Mouse (Mus musculus) heart, embryonic 11.5 days (tissue): ENCODE results near the gene Pdzd7. TPM values are rescaled to one million over a fixed set of nuclear protein-coding genes. Genes with fewer than 3 reads are reported as not detected.

ENCODE experiments used
- ATAC-seq: fragments of 200-750 bp; cut with Nextera tagmentation; replicated peaks from 2 replicates; pipeline ENCODE4 v1.8.0; 2017; ENCODE audit warnings: moderate library complexity; ENCODE audit not compliant: insufficient number of reproducible peaks, low FRiP score, low TSS enrichment
- H3K27ac ChIP-seq: fragments of 300-500 bp; sonication (generic); 2 replicates; pipeline ENCODE4 v1.5.1; 2014; ENCODE audit warnings: mild to moderate bottlenecking, low read depth, low read length
- H3K27me3 ChIP-seq: fragments of 300-500 bp; sonication (generic); 2 replicates; pipeline ENCODE4 v1.6.1; 2014; ENCODE audit warnings: mild to moderate bottlenecking, low read length, mixed read lengths; ENCODE audit not compliant: control insufficient read depth, insufficient read depth
- H3K36me3 ChIP-seq: fragments of 300-500 bp; sonication (generic); 2 replicates; pipeline ENCODE4 v1.6.1; 2014; ENCODE audit warnings: mild to moderate bottlenecking, low read length, moderate library complexity, mixed read lengths; ENCODE audit not compliant: control insufficient read depth, insufficient read depth
- H3K4me1 ChIP-seq: fragments of 300-500 bp; sonication (generic); 2 replicates; pipeline ENCODE4 v1.6.1; 2014; ENCODE audit warnings: low read length; ENCODE audit not compliant: control insufficient read depth, insufficient read depth
- H3K4me2 ChIP-seq: fragments of 300-500 bp; sonication (generic); 2 replicates; pipeline ENCODE4 v1.6.1; 2014; ENCODE audit warnings: mild to moderate bottlenecking, moderate library complexity
- H3K4me3 ChIP-seq: fragments of 300-500 bp; sonication (generic); 2 replicates; pipeline ENCODE4 v1.5.1; 2014; ENCODE audit warnings: low read depth, low read length
- H3K9ac ChIP-seq: fragments of 300-500 bp; sonication (generic); 2 replicates; pipeline ENCODE4 v1.6.1; 2014; ENCODE audit warnings: mild to moderate bottlenecking, low read depth, low read length, moderate library complexity
- H3K9me3 ChIP-seq: fragments of 300-500 bp; sonication (generic); replicated peaks from 2 replicates; pipeline ENCODE4 v1.6.1; 2016; ENCODE audit warnings: low read length; ENCODE audit not compliant: control insufficient read depth
- WGBS: fragments of 180-500 bp; shearing (Covaris S2); extraction: QIAGEN DNeasy Blood & Tissue Kit; methylation state at CpG from one replicate; pipeline ENCODE4 v1.1.7; 2014; ENCODE audit not compliant: insufficient replicate concordance; 5-methylcytosine and 5-hydroxymethylcytosine counted together
- polyA plus RNA-seq: library from polyadenylated mRNA; unstranded; fragments of >200 nt; fragmentation: Nextera tagmentation; extraction: Ambion mirVana; gene quantifications from 2 replicates; pipeline ENCODE4 v1.2.1, GENCODE M21; 2014

The Pdzd7 gene
- polyA plus RNA-seq, 1 experiment from 2014 or later, result not detected

- 68% methylated on average over 6 of the region's 6 CpGs for whole genome bisulfite sequencing
- ATAC-seq, result no peak
- Histone ChIP-seq H3K4me2 (no peak overlapping the region), H3K27me3 (no peaks in the 10 kb centered on the region; the same call in 1 of the 2 replicates), H3K27ac (no peak overlapping the region), H3K4me3 (no peak overlapping the region), H3K36me3 (peaks cover 4% of the 10 kb centered on the region; the same call in 1 of the 2 replicates), H3K9me3 (no peaks in the 10 kb centered on the region), H3K9ac (no peak overlapping the region), H3K4me1 (peaks cover 11% of the 10 kb centered on the region; the same call in 1 of the 2 replicates)
These were observed 9.6 kb upstream of the Pdzd7 start for GRCm38 (mm10) chr19:45054892-45055690.

- no peak overlapping the region for H3K4me2 ChIP-seq
- peaks cover 4% of the 10 kb centered on the region; the same call in 1 of the 2 replicates for H3K36me3 ChIP-seq
- 85% methylated on average over 8 of the region's 8 CpGs for WGBS
- H3K27ac ChIP-seq, result no peak overlapping the region
- H3K27me3 ChIP-seq, result no peaks in the 10 kb centered on the region; the same call in 1 of the 2 replicates
- H3K9ac ChIP-seq, result no peak overlapping the region
- peaks cover 8% of the 10 kb centered on the region; the same call in 1 of the 2 replicates for H3K4me1 ChIP-seq
- H3K4me3 ChIP-seq, result no peak overlapping the region
- no peaks in the 10 kb centered on the region for H3K9me3 ChIP-seq
- ATAC-seq, result no peak
These were observed 7.9 kb upstream of the Pdzd7 start for GRCm38 (mm10) chr19:45053451-45053850.

- Histone ChIP-seq H3K36me3 (peaks cover 4% of the 10 kb centered on the region; the same call in 1 of the 2 replicates), H3K4me2 (no peak overlapping the region)
These were observed 4.0 kb upstream of the Pdzd7 start for GRCm38 (mm10) chr19:45049523-45049922.

GRCm38 (mm10) chr19:45048644-45049365 is 3.3 kb upstream of the Pdzd7 start:
- WGBS, result 71% methylated on average over 12 of the region's 12 CpGs
- H3K27ac ChIP-seq, result peak overlapping the region; percentile 78
- ATAC-seq, result no peak
- H3K27me3 ChIP-seq, result peaks cover 25% of the 10 kb centered on the region
- no peaks in the 10 kb centered on the region for H3K9me3 ChIP-seq
- H3K4me3 ChIP-seq, result peak overlapping the region; percentile 57; the same call in 1 of the 2 replicates
- H3K36me3 ChIP-seq, result peaks cover 4% of the 10 kb centered on the region; the same call in 1 of the 2 replicates
- peak overlapping the region; percentile 74; the same call in 1 of the 2 replicates for H3K9ac ChIP-seq
- H3K4me2 ChIP-seq, result peak overlapping the region; percentile 84
- peaks cover 14% of the 10 kb centered on the region for H3K4me1 ChIP-seq

More at GRCm38 (mm10) chr19:45049523-45049922, 4.0 kb upstream of the Pdzd7 start:
- WGBS, result 71% methylated on average over 9 of the region's 9 CpGs
- H3K4me3 ChIP-seq, result no peak overlapping the region
- no peak for ATAC-seq
- H3K27me3 ChIP-seq, result peaks cover 20% of the 10 kb centered on the region
- no peak overlapping the region for H3K9ac ChIP-seq
- H3K4me1 ChIP-seq, result peaks cover 14% of the 10 kb centered on the region
- H3K27ac ChIP-seq, result no peak overlapping the region
- H3K9me3 ChIP-seq, result no peaks in the 10 kb centered on the region

- peaks cover 32% of the 10 kb centered on the region for H3K27me3 ChIP-seq
- H3K9me3 ChIP-seq, result no peaks in the 10 kb centered on the region
- 36% methylated on average over 11 of the region's 11 CpGs for WGBS
- peak; percentile 44 for ATAC-seq
- H3K9ac ChIP-seq, result peak overlapping the region; percentile 74
- H3K4me2 ChIP-seq, result peak overlapping the region; percentile 84
- peak overlapping the region; percentile 78 for H3K27ac ChIP-seq
- H3K4me1 ChIP-seq, result peaks cover 14% of the 10 kb centered on the region
- H3K4me3 ChIP-seq, result peak overlapping the region; percentile 57
- no peaks in the 10 kb centered on the region; the same call in 1 of the 2 replicates for H3K36me3 ChIP-seq
These were observed 2.6 kb upstream of the Pdzd7 start for GRCm38 (mm10) chr19:45047935-45048643.

- ATAC-seq, result peak; percentile 76
- under 1% methylated on average over 26 of the region's 26 CpGs for WGBS
- peaks cover 14% of the 10 kb centered on the region for H3K4me1 ChIP-seq
- H3K36me3 ChIP-seq, result no peaks in the 10 kb centered on the region
- H3K27me3 ChIP-seq, result peaks cover 32% of the 10 kb centered on the region
- peak within 1 kb of the TSS; percentile 84 for H3K4me2 ChIP-seq
- H3K27ac ChIP-seq, result peak within 1 kb of the TSS; percentile 78
- H3K9ac ChIP-seq, result peak within 1 kb of the TSS; percentile 74
- H3K9me3 ChIP-seq, result no peaks in the 10 kb centered on the region
- peak within 1 kb of the TSS; percentile 57 for H3K4me3 ChIP-seq
These were observed 2.0 kb upstream of the Pdzd7 start, which contains the start of gene Sfxn3 for GRCm38 (mm10) chr19:45047417-45047934. Gene Sfxn3 (plus strand): TSS chr19:45047503.

- Histone ChIP-seq H3K36me3 (no peaks in the 10 kb centered on the region), H3K9me3 (no peaks in the 10 kb centered on the region), H3K27me3 (peaks cover 37% of the 10 kb centered on the region), H3K4me2 (peak overlapping the region; percentile 84), H3K4me3 (peak overlapping the region; percentile 57), H3K9ac (peak overlapping the region; percentile 74), H3K27ac (peak overlapping the region; percentile 78), H3K4me1 (peaks cover 14% of the 10 kb centered on the region)
- 3% methylated on average over 34 of the region's 34 CpGs for WGBS
- ATAC-seq, result 0 out of 2 replicates have a peak, but pooled peaks have one; percentile 33
These were observed 1.2 kb upstream of the Pdzd7 start for GRCm38 (mm10) chr19:45046523-45047321.
